Mouse (Mus musculus): ENCODE results near the gene Mmp7.

GRCm38 (mm10) chr9:7678154-7678837, 13.6 kb upstream of the Mmp7 start:
- TF ChIP-seq CTCF (IDR thresholded peaks at IDR 0.05; ENCODE audit: low read depth), result no peak
- no peak for TF ChIP-seq EP300 (optimal IDR thresholded peaks at IDR 0.05)
